Mouse (Mus musculus): ENCODE data around the gene Gm21992.

DNA sequence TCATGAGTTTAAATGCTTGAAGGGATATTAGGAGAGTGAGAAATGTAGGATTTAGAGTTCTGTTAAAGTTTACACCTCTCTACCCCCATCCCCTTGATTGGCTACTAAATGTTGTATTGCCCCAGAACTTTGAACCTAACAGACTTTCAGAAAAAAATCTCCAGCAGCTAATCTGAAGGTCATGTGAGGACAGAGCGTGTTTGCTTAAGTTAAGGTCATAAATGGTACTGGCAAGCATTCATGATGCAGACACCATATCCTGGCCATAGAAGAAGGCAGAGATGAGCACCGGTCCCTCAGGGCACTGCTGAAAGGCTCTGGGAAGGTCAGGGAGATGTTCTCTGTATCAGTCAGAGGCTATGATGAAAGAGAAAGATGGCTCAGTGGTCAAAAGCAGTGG, 94.1 kb downstream of the Gm21992 start:
- TF ChIP-seq CTCF (IDR thresholded peaks at IDR 0.05; ENCODE audit: low read depth, low read length) (no peak), POLR2A (IDR thresholded peaks at IDR 0.05; ENCODE audit: extremely low read depth, insufficient read depth, low read length) (no peak)

All from liver, adult 2 months (tissue).